Mouse (Mus musculus) C2C12 (cell line): ENCODE measurements around the gene Arhgap8.

ENCODE experiments used
- CEBPB ChIP-seq: IDR thresholded peaks from one replicate; pipeline ENCODE4 v1.6.1; 2011; ENCODE audit warnings: low read depth, mild to moderate bottlenecking, control low read depth, moderate library complexity
- CTCF ChIP-seq: IDR thresholded peaks from one replicate; pipeline ENCODE4 v1.5.1; 2011; ENCODE audit not compliant: control insufficient read depth, insufficient read depth, insufficient read length
- FOSL1 ChIP-seq: IDR thresholded peaks from one replicate; pipeline ENCODE4 v1.8.0; 2011; ENCODE audit warnings: mild to moderate bottlenecking, low read length; ENCODE audit not compliant: poor library complexity, insufficient read depth, severe bottlenecking
- MAX ChIP-seq: IDR thresholded peaks from one replicate; pipeline ENCODE4 v1.6.1; 2011; ENCODE audit warnings: mild to moderate bottlenecking, control low read depth
- MYOG ChIP-seq: IDR thresholded peaks from one replicate; pipeline ENCODE4 v1.6.1; 2011; ENCODE audit not compliant: control insufficient read depth, insufficient read length; ENCODE audit errors: extremely low read depth
- USF1 ChIP-seq: IDR thresholded peaks from one replicate; pipeline ENCODE4 v1.6.1; 2011; ENCODE audit warnings: low read depth, mild to moderate bottlenecking, control low read depth, moderate library complexity

DNA sequence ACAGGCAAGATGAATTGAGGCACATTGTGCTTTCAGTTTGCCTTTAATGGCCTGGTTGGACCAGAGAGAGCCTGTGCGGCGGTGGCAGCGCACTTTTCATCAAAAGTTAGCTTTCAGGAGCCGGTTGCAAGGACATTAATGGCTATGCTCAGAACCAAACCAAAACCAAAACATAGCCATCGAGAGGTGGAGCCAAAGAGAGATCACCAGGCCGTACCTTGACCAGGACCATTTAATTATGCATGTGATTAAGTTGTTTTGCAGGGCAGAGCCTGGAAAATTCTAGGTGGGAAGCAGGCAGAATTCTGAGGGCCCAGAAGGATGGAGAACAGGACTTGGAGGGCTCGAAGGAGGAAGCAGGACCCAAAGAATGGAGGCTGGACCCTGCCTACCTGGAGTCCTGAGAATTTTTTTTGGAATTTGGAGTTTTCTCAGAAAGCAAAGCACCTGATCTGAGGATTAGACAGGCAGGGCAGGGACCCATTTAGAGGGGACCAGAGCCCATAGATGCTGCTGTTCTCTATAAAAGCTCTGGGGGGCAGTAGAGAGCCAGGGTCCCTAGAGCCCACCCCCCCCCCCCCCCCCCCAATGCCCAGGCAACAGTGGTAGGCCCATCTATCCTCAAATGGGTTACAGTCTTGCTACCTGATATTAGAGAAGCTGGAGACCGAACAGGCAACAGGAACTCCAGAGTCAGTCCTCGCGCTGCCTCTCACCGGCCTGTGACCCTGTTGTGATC lies 45.4 kb upstream of the Arhgap8 start:
- TF ChIP-seq CTCF (no peak), MAX (no peak), USF1 (no peak), CEBPB (no peak), MYOG (no peak), FOSL1 (no peak)
